Mouse (Mus musculus): Measurements from ENCODE around the gene Gm867.

The Gm867 gene

GRCm38 (mm10) chr10:75894601-75895000 is 45.9 kb downstream of the Gm867 start:
- DNase-seq, result no peak

GRCm38 (mm10) chr10:75893089-75893750 is 47.3 kb downstream of the Gm867 start, which contains the start of gene Derl3:
Derl3 (plus strand) TSS chr10:75893413.
- DNase-seq, result peak; percentile 94 to 98

DNA sequence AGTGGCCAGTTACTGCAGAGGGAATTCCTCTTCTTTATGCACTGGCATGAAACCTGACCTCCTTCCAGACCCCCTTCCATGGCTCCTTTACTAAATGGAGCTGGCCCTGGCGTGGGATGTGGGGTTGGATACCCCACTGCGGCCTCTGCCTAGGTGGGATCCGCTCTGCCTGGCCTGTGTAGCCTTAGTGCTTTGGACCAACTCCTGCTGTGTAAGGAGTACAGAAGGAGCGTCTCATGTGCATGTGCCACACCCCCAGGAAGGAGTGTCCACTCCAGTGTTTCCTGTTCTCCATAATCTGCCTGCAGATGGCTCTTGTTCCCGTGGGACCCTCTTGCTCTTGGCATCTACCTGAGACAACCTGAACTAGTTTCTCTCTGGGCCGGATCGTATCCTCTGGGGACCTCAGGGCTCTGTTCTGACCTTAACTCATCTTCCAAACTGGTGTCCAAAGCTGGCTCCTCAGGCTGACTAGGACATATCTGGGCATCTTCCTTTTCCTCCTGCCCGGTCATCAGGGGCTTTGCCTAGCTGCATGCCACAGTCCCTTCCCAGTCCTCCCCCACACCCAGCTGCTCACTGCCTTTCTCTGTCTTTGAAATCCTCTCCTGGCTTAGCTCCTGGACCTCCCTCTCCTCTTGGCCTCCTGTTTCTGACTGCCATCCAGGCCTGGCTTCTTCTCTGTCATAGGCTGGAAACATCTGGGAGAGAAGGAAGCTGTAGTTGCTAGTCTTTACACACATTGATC is 50.9 kb downstream of the Gm867 start:
- DNase-seq, result no peak

Data from cerebellum, adult 18-20 months (tissue).